Mouse (Mus musculus): ENCODE data around the gene Epn3. TPM values are rescaled to one million over a fixed set of nuclear protein-coding genes. Genes with fewer than 3 reads are reported as not detected.

The Epn3 gene
- not detected in 2 replicates for total RNA-seq (2015; ENCODE audit: low replicate concordance)
- total RNA-seq (2017; ENCODE audit: low replicate concordance), result not detected in 2 replicates

DNA sequence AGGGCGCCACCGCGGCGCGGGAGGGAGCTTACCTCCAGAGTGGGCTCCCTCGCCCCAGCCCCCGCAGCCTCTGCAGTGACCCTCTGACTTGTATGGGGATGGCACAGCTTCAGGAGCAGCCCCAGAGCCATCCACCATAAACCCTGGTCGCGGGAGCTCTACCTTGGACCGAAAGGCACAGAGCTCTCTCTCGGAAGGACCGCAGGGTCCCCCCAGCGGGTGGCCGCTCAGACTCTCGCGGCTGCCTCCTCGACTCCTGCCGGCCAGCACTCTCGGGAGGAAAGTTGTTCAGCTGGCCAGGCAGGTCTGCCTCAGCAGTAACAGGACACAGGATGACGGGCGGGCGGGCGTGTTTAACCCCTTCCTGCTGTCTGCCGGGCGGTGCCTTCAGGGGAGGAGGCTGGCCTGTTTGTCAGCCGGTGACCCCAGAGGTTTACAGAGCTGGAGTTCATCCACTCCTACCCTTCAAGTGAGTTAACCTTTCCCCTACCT is at the start of gene Epn3:
Gene Epn3, minus strand, starts transcription at position 314 of the 492 bp plus-strand sequence.
- ATAC-seq (replicated peaks; ENCODE audit: low FRiP score, poor library complexity, severe bottlenecking), result 0 out of 2 replicates have a peak, but pooled peaks have one; percentile 20

DNA sequence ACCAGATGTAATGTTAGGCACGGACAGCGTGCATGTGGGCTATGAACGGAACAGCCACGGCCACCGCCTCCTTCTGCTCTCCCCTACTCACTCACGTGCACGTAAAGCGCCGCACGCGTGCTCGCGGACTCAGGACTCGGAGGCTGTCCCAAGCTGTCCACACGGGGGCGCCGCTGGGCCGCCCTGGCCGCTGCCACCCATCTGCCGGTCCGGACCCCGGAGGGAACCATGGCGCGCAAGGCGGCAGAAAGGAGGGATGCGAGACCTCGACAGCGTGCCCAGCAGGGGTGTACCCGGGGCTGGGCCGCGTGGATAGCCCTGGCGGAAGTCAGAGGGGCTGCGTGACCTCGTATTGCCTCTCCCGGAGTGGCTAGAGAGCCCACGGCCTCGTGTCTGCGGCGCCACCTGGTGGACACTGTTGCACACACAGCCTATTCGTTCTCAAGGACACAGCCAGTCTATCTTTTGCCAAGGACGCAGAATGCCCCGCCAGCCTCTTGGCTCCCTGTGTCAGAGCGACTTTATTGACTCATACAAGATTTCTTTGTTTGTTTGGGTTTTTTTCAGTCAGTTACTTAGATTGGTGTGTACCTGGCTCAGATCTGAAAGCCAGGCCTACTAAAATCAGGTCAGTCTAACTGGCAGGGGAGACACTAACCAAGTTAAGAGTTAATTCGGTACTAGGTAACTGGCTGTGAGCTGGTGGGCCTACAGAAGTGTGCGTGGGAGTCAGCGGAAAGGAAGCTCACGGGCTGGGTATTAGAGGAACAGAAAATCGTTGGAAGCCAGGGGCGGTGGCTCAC is 49.3 kb upstream of the Epn3 start, which contains the start of gene Rsad1:
Gene Rsad1, minus strand, starts transcription at position 368 of the 803 bp plus-strand sequence.
- peak; percentile 92 for ATAC-seq (replicated peaks; ENCODE audit: low FRiP score, poor library complexity, severe bottlenecking)

DNA sequence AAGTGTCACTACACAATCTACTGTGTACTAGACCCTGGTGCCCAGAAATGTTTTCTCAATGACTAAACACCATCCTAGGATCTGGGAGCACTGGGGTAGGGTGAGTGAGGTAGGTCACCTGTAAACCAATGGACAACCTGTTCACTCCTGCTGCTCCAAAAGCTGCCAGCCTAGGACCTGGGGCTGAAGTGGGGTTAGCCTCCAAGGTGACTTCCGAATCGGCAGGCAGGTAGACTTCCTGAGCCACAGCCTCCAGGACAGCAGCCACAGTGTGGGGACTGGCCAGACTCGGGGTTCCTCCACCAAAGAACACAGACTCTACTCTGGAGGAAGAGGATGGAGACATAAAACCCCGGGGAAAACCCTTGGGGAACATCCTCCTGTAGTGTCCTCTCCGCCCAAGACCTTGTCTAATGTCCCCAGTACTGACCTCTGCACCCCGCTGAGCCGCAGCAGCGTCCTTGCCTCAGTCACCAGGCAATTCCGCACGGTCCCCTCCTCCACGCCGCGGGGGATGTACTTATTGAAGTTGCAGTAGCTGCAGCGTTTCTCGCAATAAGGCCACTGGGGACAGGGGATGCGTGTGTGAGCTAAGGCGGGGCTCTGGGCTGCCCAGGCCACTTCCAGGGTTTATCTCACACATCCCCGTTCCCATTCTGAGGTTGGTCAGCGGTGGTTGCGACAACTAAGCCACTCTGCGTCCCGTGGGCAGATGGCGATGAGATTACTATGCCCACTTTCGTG is 48.4 kb upstream of the Epn3 start:
- ATAC-seq (replicated peaks; ENCODE audit: low FRiP score, poor library complexity, severe bottlenecking), result peak; percentile 22; the same call in 1 of the 2 replicates

DNA sequence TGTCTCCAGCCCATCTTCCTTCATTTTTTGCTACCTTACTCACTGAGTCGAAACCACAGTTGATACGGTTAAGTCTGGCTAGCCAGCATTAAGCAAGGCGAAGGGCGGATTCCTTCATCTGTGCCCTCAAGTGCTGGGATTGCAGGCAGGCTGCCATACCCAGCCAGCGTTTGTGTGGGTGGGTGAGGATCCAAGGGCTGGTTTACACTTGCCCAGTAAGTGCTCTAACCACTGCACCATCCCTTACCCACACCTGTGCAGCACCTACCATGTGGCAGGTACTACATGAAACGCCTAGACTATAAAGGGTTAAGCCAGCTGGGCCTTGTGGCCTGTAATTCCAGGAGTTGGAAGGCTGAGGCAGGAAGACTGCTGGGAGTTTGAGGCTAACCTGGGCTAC is 47.5 kb upstream of the Epn3 start:
- ATAC-seq (replicated peaks; ENCODE audit: low FRiP score, poor library complexity, severe bottlenecking), result no peak

DNA sequence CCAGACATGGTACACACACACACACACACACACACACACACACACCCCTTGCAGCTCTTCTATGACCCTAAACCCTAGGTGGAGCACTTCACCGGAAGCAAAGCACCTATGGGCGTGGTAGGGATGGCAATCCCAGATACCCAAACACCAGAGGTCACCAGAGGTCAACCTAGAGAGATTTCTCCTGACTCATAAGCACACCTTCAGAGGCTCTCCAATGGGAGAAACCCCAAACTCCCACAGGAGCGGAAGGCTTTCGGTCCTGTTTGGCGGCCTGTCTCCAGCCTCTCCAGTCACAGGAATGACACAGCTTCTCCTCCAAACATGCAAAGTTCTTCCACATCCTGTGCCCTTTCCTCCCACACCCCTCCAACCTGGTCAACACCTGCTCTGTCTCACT is 46.6 kb upstream of the Epn3 start:
- no peak for ATAC-seq (replicated peaks; ENCODE audit: low FRiP score, poor library complexity, severe bottlenecking)

DNA sequence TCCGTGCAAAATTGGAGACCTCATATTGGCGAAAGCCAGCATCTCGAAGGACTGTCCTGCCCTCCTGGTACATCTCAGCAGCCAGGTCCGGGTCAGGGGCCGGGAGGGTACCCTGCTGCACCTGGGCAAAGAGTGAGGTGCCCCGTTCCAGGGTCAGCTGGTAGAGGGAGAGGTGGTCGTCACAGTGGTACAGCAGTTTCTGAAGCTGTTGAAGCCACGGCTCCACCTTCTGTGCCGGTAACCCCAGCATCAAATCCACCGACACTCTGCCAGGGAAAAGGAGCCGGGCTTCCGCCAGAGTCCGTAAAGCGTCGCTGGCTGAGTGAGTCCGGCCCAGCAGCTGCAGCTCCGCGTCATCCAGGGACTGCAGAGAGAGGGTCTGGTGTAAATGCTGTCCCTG is 44.6 kb upstream of the Epn3 start:
- ATAC-seq (replicated peaks; ENCODE audit: low FRiP score, poor library complexity, severe bottlenecking), result no peak

DNA sequence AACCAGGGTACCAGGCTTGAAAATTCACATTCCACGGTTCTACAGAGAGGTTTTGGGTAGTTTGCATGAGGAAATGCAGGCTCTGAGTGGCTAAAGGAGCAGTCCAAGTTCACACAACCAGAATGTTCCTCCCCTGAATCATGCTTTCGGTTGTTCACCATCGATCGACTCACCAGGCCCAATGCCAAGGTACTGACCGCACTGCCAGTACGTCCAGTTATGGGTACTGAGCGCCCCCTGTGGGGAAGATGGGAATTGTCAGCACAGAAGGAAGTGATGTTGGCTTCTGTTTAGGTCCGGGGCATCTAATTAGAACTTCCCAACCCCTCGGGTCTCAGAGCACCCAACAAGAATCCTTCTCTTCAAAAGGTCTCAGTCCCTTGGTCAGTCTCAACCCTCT is 44.2 kb upstream of the Epn3 start:
- no peak for ATAC-seq (replicated peaks; ENCODE audit: low FRiP score, poor library complexity, severe bottlenecking)

DNA sequence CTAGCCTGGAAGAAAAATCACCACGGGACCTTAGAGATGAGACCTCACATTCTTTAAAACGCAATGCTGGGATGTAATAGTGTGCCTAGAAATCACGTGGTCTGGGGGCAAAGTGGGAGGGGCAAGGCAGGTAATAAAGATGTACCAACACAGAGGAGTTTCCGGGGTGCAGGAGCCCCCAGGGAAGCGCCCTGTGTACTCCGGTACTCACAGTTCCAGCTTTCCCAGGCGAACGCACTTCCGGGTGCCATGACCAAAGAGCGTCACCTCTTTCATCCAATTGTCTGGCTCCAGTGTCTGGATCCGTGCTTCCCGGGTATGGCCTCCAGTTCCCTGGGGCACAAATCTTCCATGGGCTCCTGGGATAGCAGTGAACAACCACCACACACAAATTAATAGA is 43.6 kb upstream of the Epn3 start:
- no peak for ATAC-seq (replicated peaks; ENCODE audit: low FRiP score, poor library complexity, severe bottlenecking)

DNA sequence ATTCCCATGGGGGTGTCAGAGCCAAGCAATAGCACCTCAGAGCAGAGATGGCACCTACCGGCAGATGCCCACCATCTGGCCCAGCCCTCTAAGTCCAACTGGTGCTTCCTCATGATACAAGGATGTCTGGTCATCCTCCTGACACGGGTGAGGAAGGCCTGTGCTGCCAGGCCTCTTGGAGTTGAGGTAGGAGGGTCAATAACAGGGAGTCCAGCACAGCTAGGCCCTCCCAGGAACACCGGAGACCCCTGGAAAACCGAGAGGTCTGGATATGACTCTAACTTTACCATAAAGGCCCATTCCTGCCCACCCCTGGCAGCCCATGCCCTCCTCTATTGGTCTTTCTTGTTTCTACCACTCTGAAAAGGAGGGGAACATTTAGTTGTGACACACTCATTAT is 42.6 kb upstream of the Epn3 start:
- ATAC-seq (replicated peaks; ENCODE audit: low FRiP score, poor library complexity, severe bottlenecking), result no peak

DNA sequence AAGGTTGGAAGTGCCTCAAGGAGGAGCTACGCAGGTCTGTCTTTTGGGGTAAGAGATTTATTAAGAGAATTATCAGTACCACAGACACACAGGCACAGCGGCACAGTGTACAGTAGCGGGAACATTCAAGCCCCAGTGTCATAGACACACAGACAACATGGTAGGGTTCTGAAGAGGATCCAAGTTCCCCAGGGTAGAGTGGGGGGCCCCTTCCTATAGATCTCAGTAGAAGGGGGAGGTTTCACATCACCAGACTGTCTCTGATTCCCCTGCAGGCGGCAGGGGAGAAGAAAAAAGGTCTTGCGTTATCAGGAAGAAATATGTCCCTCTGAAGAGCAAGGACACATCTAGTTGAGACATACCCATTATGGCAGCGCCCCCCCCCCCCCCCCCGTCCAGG is 40.0 kb upstream of the Epn3 start:
- ATAC-seq (replicated peaks; ENCODE audit: low FRiP score, poor library complexity, severe bottlenecking), result no peak

DNA sequence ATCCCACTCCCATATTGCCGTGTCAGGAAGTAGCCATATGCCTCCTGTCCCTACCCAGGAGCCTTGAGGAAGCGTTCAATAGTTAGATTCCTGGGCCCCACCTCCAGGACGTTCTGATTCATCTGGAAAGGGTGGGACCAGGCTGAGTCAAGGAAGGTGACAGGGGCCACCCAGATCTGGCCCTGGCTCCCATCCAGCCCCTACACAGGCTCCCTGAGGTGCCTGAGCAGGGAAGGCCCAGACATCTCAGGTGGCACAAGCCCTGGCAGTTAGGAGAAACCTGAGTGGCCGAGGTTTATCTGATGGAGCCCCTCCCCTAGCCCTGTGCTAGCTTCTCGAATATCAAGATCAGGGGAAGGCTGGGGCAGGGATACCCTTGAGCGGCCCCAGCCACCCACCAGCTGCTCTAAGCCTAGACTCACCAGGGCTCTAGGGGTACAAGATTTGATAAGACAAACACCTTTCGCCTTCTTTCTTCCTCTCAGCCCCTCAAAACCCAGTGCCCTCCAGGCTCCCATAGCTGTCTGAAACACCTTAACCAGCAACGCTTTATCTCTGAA is 39.0 kb upstream of the Epn3 start:
- no peak for ATAC-seq (replicated peaks; ENCODE audit: low FRiP score, poor library complexity, severe bottlenecking)

DNA sequence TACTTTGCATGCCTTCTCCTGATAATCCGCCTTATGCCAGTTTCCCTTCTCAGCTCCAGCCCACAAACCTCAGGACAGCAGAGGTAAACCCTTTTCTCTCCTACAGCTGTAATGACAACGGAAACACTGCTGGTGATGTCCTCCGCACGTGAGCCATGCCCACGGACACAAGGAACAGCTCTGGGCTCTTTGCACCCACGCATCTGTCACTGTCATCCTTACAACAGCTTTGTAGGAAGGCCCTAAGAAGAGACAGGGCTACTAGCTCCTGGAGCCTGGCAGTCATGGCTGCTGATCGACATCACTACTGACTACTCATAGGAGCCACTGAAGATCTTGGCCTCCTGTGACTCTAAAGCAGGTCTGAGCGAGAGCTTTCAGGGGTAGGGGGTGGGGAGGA is 33.4 kb upstream of the Epn3 start:
- ATAC-seq (replicated peaks; ENCODE audit: low FRiP score, poor library complexity, severe bottlenecking), result no peak

DNA sequence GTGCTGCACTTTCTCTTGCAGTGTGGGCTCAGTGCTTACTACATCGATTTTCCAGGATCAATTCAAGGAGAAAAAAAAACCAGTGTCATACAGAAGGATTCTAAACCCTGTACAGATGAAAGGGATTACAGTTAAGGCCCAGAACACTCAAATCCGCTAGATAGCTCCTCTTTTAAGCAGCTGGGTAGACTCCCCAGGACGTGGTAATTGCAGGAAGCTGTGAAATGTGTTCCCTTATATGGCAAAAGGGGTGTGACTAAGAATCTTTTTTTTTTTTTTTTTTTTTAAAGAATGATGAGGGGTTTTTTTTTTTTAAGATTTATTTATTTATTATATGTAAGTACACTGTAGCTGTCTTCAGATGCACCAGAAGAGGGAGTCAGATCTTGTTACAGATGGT is 29.1 kb upstream of the Epn3 start:
- ATAC-seq (replicated peaks; ENCODE audit: low FRiP score, poor library complexity, severe bottlenecking), result no peak

DNA sequence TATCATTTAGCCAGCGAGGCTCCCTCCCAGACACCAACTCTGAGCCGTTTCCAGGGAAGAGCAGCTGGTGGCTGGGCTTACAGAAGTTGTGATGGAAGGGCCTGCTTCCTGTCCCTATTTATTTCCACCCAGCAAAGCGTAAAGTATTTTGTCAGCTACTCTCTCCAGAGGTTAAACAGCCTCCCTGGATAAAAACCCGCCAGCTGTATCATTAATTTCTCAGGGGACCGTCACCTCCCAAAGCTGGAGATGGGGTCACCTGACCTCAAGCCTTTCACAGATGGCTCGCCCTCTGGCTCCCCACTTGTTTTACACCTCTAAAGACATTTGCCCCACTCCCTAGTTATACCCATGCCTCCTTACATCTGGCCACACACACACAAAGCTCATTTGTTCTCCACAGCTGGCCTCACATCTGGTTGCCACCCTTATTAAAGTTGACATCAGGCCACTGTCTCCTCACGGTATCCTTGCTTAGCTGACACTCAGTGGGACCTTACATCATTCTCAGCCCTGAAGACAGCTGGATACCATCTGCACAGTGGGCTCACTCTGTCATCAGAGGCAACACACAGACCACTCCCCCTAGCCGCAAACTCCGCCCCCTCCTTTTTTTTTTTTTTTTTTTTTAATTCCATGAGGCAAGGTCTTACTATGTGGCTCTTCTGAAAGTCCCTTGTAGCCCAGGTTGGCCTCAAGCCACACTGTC is 26.6 kb upstream of the Epn3 start:
- no peak for ATAC-seq (replicated peaks; ENCODE audit: low FRiP score, poor library complexity, severe bottlenecking)

DNA sequence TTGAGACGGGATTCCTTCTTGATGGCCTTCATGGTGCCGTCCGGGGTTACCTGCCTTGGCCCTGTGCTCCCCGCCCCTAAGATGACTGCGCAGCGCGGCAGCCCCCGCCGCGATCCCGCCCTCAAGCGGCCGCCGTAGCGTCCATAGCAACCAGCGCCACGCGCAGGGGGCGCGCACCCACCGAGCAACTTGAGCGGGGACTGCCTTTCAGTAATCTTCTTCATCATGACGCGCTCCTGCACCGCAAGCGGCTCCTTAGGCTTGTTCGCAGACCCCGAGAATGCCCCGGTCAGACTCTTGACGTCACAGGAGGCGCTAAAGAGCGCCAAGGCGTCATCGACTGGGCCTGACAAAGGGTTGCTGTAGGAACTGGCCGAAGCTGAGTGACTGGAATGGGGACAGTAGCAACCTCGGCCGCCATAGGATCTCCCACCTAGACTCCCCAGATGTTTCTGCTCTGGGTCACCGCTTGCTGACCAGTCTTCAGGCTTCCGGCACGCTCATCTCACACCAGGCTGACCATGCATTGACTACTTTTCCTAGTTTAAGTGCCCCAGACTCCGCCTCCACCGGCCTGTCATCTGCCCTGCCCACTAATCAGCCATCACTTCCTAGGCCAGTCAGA is 21.6 kb upstream of the Epn3 start, which contains the start of gene Mycbpap:
Gene Mycbpap, minus strand, starts transcription at position 524 of the 625 bp plus-strand sequence.
- ATAC-seq (replicated peaks; ENCODE audit: low FRiP score, poor library complexity, severe bottlenecking), result no peak

DNA sequence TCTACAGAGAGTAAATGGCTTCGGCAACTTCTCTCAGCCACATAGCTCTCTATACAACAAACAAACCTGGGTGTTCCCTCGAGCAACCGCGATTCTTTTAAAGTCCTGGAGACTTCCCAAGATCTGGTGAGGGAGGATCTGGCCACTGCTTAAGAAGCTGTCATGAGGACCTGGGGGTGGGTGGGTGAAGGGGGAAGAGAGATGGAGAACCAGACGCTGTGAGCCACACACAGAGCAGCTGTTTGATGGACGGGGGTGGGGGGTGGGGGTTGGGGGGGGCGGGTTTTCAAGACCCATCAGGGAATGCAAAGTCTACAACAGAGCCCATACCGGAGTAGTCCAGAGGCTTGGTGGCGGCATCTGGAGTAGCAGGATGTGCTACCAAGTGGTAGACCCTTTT is 13.7 kb upstream of the Epn3 start:
- no peak for ATAC-seq (replicated peaks; ENCODE audit: low FRiP score, poor library complexity, severe bottlenecking)

DNA sequence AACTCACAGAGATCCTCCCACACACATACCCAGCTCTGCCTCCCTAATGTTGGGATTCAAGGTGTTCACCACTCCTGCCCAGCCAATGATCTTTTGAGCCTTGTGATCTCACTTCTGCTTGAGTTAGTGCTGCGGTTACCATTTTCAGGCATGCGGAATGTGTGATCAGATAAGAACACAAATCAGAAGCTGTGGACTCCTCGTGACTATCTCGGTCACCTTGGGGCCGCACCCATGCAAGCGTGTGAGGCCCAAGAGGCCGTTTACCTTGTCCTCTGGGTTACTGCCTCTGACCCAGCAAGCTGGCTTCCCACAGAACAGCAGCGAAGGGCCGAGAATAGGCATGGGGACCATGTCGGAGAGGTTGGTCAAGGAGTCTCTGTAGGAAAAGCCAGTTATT is 9.2 kb upstream of the Epn3 start:
- no peak for ATAC-seq (replicated peaks; ENCODE audit: low FRiP score, poor library complexity, severe bottlenecking)

DNA sequence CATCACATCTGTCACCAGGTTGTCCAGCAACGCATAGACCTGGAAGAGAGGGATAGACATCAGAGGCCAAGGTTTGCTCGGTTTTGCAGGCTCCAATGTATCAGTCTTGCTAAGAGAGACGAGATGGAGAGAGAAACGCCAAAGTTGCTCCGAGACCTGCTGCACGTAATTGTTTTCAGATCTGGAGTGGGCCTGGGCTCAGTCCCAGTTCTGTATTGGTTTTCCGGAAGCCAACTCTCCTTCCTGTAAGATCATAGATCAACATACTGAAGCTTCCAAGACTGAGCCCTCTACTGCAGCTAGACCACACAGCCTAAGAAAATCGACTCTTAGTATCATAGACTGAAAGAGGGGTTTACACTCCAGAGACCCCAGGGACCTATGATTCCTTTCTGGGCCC is 1.7 kb upstream of the Epn3 start:
- ATAC-seq (replicated peaks; ENCODE audit: low FRiP score, poor library complexity, severe bottlenecking), result no peak

DNA sequence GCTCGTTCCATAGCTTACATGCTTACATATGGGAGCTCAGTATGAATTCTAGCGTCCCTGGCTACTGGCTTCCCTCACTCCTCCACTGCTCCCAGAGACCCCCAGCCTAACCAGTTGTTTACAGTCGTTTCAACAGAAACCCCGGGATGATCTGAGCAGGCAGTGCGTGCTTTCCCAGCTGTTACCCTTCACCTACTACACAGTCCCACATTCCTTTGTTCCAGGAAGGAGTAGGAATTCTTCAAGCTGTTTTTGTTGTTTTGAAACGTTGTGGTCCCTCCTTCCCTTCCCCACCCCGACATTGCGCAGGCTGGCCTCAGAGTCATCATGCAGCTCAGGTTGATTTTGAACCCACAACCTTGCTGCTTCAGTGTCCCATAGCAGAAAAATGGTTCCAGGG is 588 bp upstream of the Epn3 start:
- ATAC-seq (replicated peaks; ENCODE audit: low FRiP score, poor library complexity, severe bottlenecking), result no peak

Measured in erythroid progenitor cell, adult 5-6 weeks (primary cell).